In the genomic region with DNA sequence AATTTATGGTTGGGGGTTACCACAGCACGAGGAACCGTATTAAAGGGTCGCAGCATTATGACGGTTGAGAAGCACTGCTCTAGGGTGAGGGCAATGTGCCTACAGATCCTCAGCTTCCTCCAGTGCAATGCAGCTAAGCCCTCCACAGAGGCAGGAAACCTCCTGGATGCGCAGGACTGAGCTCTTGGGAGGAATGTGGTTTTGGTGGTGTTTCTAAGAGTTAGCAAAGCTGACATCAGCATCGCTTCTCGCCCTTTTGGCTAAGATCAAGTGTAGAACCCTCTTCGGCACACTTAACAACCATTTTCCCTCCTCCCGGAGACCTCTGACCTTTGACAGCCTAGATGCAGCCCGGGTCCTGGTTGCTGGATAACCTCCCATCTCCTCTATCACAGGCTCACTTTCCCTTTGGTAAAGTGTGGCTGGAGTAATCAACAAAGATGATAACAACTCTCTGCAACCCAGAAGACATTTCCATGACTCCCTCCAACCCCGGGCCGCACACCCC, we compare ENCODE assay signal across 8 mouse cellular contexts. TPM values are rescaled to one million over a fixed set of nuclear protein-coding genes. Genes with fewer than 3 reads are reported as not detected.
DNase-seq lines count a peak whose midpoint lies in the region; ATAC-seq and TF ChIP-seq lines count a peak whose summit lies in the region.

No protein-coding gene starts in this region.

- H3K27ac ChIP-seq in testis, adult 2 months (ENCODE audit: control insufficient read depth, insufficient read depth, low read depth, low read length) = peak overlapping the region; percentile 81
- no peak overlapping the region for H3K27ac ChIP-seq in forebrain, embryonic 16.5 days (ENCODE audit: low read length)
- H3K27ac ChIP-seq in limb, embryonic 14.5 days (replicated peaks; ENCODE audit: low read depth, low read length) = no peak overlapping the region
- H3K27ac ChIP-seq in stomach, embryonic 16.5 days (ENCODE audit: low read length) = no peak overlapping the region

- no peak for ATAC-seq in forebrain, embryonic 16.5 days
- no peak for ATAC-seq in limb, embryonic 14.5 days (ENCODE audit: low FRiP score, low read depth)
- no peak for ATAC-seq in stomach, embryonic 16.5 days (ENCODE audit: insufficient read depth, low FRiP score)

- H3K4me1 ChIP-seq in testis, adult 2 months (ENCODE audit: control insufficient read depth, insufficient read depth, low read length) = peaks cover 17% of the 10 kb centered on the region
- H3K4me1 ChIP-seq in forebrain, embryonic 16.5 days (replicated peaks; ENCODE audit: control insufficient read depth, insufficient read depth, low read length) = peaks cover 5% of the 10 kb centered on the region
- H3K4me1 ChIP-seq in limb, embryonic 14.5 days (ENCODE audit: control insufficient read depth, insufficient read depth, low read length) = no peaks in the 10 kb centered on the region
- peaks cover 5% of the 10 kb centered on the region; the same call in 1 of the 2 replicates for H3K4me1 ChIP-seq in stomach, embryonic 16.5 days (ENCODE audit: control insufficient read depth, insufficient read depth, low read length)

- intact Hi-C loops in left cerebral cortex, postnatal 36 days (cut with DNase I) = no loop called here

- no peaks in the 10 kb centered on the region for H3K9me3 ChIP-seq in forebrain, embryonic 16.5 days (ENCODE audit: control insufficient read depth, low read length)
- no peaks in the 10 kb centered on the region for H3K9me3 ChIP-seq in limb, embryonic 14.5 days (ENCODE audit: control insufficient read depth, low read length)
- no peaks in the 10 kb centered on the region for H3K9me3 ChIP-seq in stomach, embryonic 16.5 days (replicated peaks; ENCODE audit: control insufficient read depth, low read length)

- H3K4me2 ChIP-seq in forebrain, embryonic 16.5 days (ENCODE audit: low read length) = peak overlapping the region; percentile 54
- H3K4me2 ChIP-seq in limb, embryonic 14.5 days (replicated peaks; ENCODE audit: low read depth, low read length, severe bottlenecking) = peak overlapping the region; percentile 81
- H3K4me2 ChIP-seq in stomach, embryonic 16.5 days (ENCODE audit: low read depth, low read length) = peak overlapping the region; percentile 71

- H3K4me3 ChIP-seq in testis, adult 2 months (ENCODE audit: control insufficient read depth, low read depth, low read length) = peak overlapping the region; percentile 82
- H3K4me3 ChIP-seq in forebrain, embryonic 16.5 days (replicated peaks; ENCODE audit: low read length) = peak overlapping the region; percentile 38
- H3K4me3 ChIP-seq in limb, embryonic 14.5 days (replicated peaks; ENCODE audit: low read length) = peak overlapping the region; percentile 44
- H3K4me3 ChIP-seq in stomach, embryonic 16.5 days (replicated peaks; ENCODE audit: low read length) = peak overlapping the region; percentile 45

- H3K9ac ChIP-seq in forebrain, embryonic 16.5 days (replicated peaks; ENCODE audit: low read depth, low read length) = no peak overlapping the region; the same call in 1 of the 2 replicates
- peak overlapping the region; percentile 43 for H3K9ac ChIP-seq in limb, embryonic 14.5 days (ENCODE audit: low read depth, low read length, severe bottlenecking)
- H3K9ac ChIP-seq in stomach, embryonic 16.5 days (ENCODE audit: low read length) = no peak overlapping the region; the same call in 1 of the 2 replicates

- H3K27me3 ChIP-seq in testis, adult 2 months (ENCODE audit: control insufficient read depth, insufficient read depth, low read length) = no peaks in the 10 kb centered on the region
- peaks cover 20% of the 10 kb centered on the region for H3K27me3 ChIP-seq in forebrain, embryonic 16.5 days (replicated peaks; ENCODE audit: control insufficient read depth, insufficient read depth, low read length)
- peaks cover 30% of the 10 kb centered on the region for H3K27me3 ChIP-seq in limb, embryonic 14.5 days (ENCODE audit: control insufficient read depth, insufficient read depth, low read length)
- H3K27me3 ChIP-seq in stomach, embryonic 16.5 days (ENCODE audit: control insufficient read depth, insufficient read depth, low read length) = peaks cover 16% of the 10 kb centered on the region

- no peaks in the 10 kb centered on the region for H3K36me3 ChIP-seq in testis, adult 2 months (ENCODE audit: control insufficient read depth, insufficient read depth, low read length)
- no peaks in the 10 kb centered on the region for H3K36me3 ChIP-seq in forebrain, embryonic 16.5 days (ENCODE audit: control insufficient read depth, insufficient read depth)
- no peaks in the 10 kb centered on the region for H3K36me3 ChIP-seq in limb, embryonic 14.5 days (ENCODE audit: control insufficient read depth, insufficient read depth, low read length)
- no peaks in the 10 kb centered on the region for H3K36me3 ChIP-seq in stomach, embryonic 16.5 days (ENCODE audit: control insufficient read depth, insufficient read depth, low read length)

- no peak for TF ChIP-seq CTCF in testis, adult 2 months (IDR thresholded peaks at IDR 0.05; ENCODE audit: control insufficient read depth, insufficient read depth, insufficient replicate concordance, low read depth, low read length)

- DNase-seq in testis, postnatal 14 days (ENCODE audit: low spot score) = no peak
- no peak for DNase-seq in limb, embryonic 14.5 days (ENCODE audit: low spot score)
- no peak for DNase-seq in left cerebral cortex, postnatal 36 days (ENCODE audit: low spot score in 2 of 2)
- DNase-seq in frontal cortex, postnatal 14 days (ENCODE audit: low spot score in 2 of 2) = no peak
- DNase-seq in layer of hippocampus, postnatal 14 days (ENCODE audit: low spot score in 2 of 2) = no peak

- TF ChIP-seq POLR2A in testis, adult 2 months (IDR thresholded peaks at IDR 0.05; ENCODE audit: control insufficient read depth, low read depth, low read length) = no peak
- no peak for TF ChIP-seq POLR2A in limb, embryonic 14.5 days (IDR thresholded peaks at IDR 0.05; ENCODE audit: borderline replicate concordance, extremely low read depth, insufficient read depth, insufficient read length)

- WGBS in forebrain, embryonic 16.5 days = 42% methylated on average over 12 of the region's 12 CpGs
- WGBS in limb, embryonic 14.5 days = 35% methylated on average over 12 of the region's 12 CpGs
- 38% methylated on average over 12 of the region's 12 CpGs for WGBS in stomach, embryonic 16.5 days

RNA-seq across cellular contexts. Expression of a gene that starts 1.2 kb away (rescaled TPM):
- 37.7 and 51.3 TPM in 2 replicates for polyA plus RNA-seq in testis, adult 2 months (2012; rRNA removed)
- 0.75 and 0.85 TPM in 2 replicates for polyA plus RNA-seq in forebrain, embryonic 16.5 days (2015; fragmentation: Nextera tagmentation; extraction: Ambion mirVana)
- polyA plus RNA-seq in limb, embryonic 14.5 days (2012; rRNA removed) = 2.1 and 2.6 TPM in 2 replicates
- 2.2 and 2.8 TPM in 2 replicates for polyA plus RNA-seq in limb, embryonic 14.5 days (2014; fragmentation: Nextera tagmentation; extraction: Ambion mirVana)
- polyA plus RNA-seq in stomach, embryonic 16.5 days (2015; fragmentation: Nextera tagmentation; extraction: Ambion mirVana) = 0.95 and 1.2 TPM in 2 replicates
- 1 to 10 TPM; 2.4 to 2.7 TPM for total RNA-seq in left cerebral cortex, postnatal 36 days (2021)
- 1 to 10 TPM; 2.6 to 3.7 TPM for total RNA-seq in layer of hippocampus, postnatal 14 days (2021)

RNA-seq across cellular contexts. Expression of a gene that starts 31.4 kb away (rescaled TPM):
- 22.0 and 28.9 TPM in 2 replicates for polyA plus RNA-seq in testis, adult 2 months (2012; rRNA removed)
- 20.6 and 21.4 TPM in 2 replicates for polyA plus RNA-seq in forebrain, embryonic 16.5 days (2015; fragmentation: Nextera tagmentation; extraction: Ambion mirVana)
- 71.3 and 93.1 TPM in 2 replicates for polyA plus RNA-seq in limb, embryonic 14.5 days (2012; rRNA removed)
- polyA plus RNA-seq in limb, embryonic 14.5 days (2014; fragmentation: Nextera tagmentation; extraction: Ambion mirVana) = 67.1 and 71.4 TPM in 2 replicates
- polyA plus RNA-seq in stomach, embryonic 16.5 days (2015; fragmentation: Nextera tagmentation; extraction: Ambion mirVana) = 55.7 and 56.4 TPM in 2 replicates
- total RNA-seq in left cerebral cortex, postnatal 36 days (2021) = 10 to 100 TPM; 12.2 to 13.2 TPM
- 10 to 100 TPM; 17.1 to 18.4 TPM for total RNA-seq in layer of hippocampus, postnatal 14 days (2021)

Comparison
In these comparisons a context has a peak if more than half of its experiments do, and no peak if none do; other contexts are left out.
1. RNA of a gene that starts 1.2 kb away (polyA plus RNA-seq): 37.7 to 51.3 TPM in testis, adult 2 months; 2.1 to 2.8 TPM in limb, embryonic 14.5 days, 0.95 to 1.2 TPM in stomach, embryonic 16.5 days and 0.75 to 0.85 TPM in forebrain, embryonic 16.5 days; every median in the first group is over 10 times any median in the second.
2. Peak in every context shown above with its lines, with median percentiles within 50 percentile points of each other: H3K4me3 ChIP-seq and H3K4me2 ChIP-seq.